Mouse (Mus musculus) liver, postnatal 0 days (tissue): ENCODE measurements around the gene Hist1h4j. TPM values are rescaled to one million over a fixed set of nuclear protein-coding genes. Genes with fewer than 3 reads are reported as not detected.

Experiments used
- ATAC-seq: fragments of 200-750 bp; cut with Nextera tagmentation; 2 replicates; pipeline ENCODE4 v1.8.0; 2017; ENCODE audit warnings: mild to moderate bottlenecking, moderate library complexity
- DNase-seq: peaks from one replicate; pipeline ENCODE4 v3.0.0-alpha.2; 2016
- H3K27ac ChIP-seq: fragments of 300-500 bp; sonication (generic); 2 replicates; pipeline ENCODE4 v1.5.1; 2014; ENCODE audit warnings: antibody characterized with exemption, moderate library complexity, mild to moderate bottlenecking, low read depth
- H3K27me3 ChIP-seq: fragments of 300-500 bp; sonication (generic); 2 replicates; pipeline ENCODE4 v1.6.1; 2014; ENCODE audit warnings: low read length, control low read depth, mixed read lengths; ENCODE audit not compliant: insufficient read depth
- H3K36me3 ChIP-seq: fragments of 300-500 bp; sonication (generic); replicated peaks from 2 replicates; pipeline ENCODE4 v1.6.1; 2014; ENCODE audit warnings: mild to moderate bottlenecking, control low read depth, low read length, moderate library complexity, mixed read lengths; ENCODE audit not compliant: insufficient read depth
- H3K4me1 ChIP-seq: fragments of 300-500 bp; sonication (generic); 2 replicates; pipeline ENCODE4 v1.6.1; 2014; ENCODE audit warnings: antibody characterized with exemption, mild to moderate bottlenecking, control low read depth; ENCODE audit not compliant: insufficient read depth
- H3K4me2 ChIP-seq: fragments of 300-500 bp; sonication (generic); 2 replicates; pipeline ENCODE4 v1.6.1; 2014; ENCODE audit warnings: low read depth, mild to moderate bottlenecking, low read length, moderate library complexity, mixed read lengths
- H3K4me3 ChIP-seq: fragments of 300-500 bp; sonication (generic); 2 replicates; pipeline ENCODE4 v1.5.1; 2014; ENCODE audit warnings: low read depth, low read length
- H3K9ac ChIP-seq: fragments of 300-500 bp; sonication (generic); replicated peaks from 2 replicates; pipeline ENCODE4 v1.6.1; 2014; ENCODE audit warnings: mild to moderate bottlenecking, moderate library complexity
- H3K9me3 ChIP-seq: fragments of 300-500 bp; sonication (generic); 2 replicates; pipeline ENCODE4 v1.6.1; 2016; ENCODE audit warnings: mild to moderate bottlenecking, control low read depth, low read length, mixed read lengths
- CTCF ChIP-seq: sonication (generic); IDR thresholded peaks from 2 replicates; pipeline ENCODE4 v1.5.1; 2016; ENCODE audit warnings: antibody characterized with exemption, low read depth
- EP300 ChIP-seq: IDR thresholded peaks from 2 replicates; pipeline ENCODE4 v1.6.1; 2016; ENCODE audit warnings: antibody characterized with exemption, low read depth, mild to moderate bottlenecking
- WGBS: fragments of 180-500 bp; shearing (Covaris S2); extraction: QIAGEN DNeasy Blood & Tissue Kit; methylation state at CpG from one replicate; pipeline ENCODE4 v1.1.7; 2014; ENCODE audit not compliant: insufficient replicate concordance; 5-methylcytosine and 5-hydroxymethylcytosine counted together
- polyA plus RNA-seq: library from polyadenylated mRNA; unstranded; fragments of >200 nt; fragmentation: Nextera tagmentation; extraction: Ambion mirVana; gene quantifications from 2 replicates; pipeline ENCODE4 v1.2.1, GENCODE M21; 2015

Gene Hist1h4j
- polyA plus RNA-seq, 1 experiment from 2014 or later: 0.32 TPM

- 48% methylated on average over 11 of the region's 11 CpGs for WGBS
- no peaks in the 10 kb centered on the region for H3K36me3 ChIP-seq
- DNase-seq: no peak
- TF ChIP-seq CTCF: no peak
- no peak for TF ChIP-seq EP300
- H3K27me3 ChIP-seq: no peaks in the 10 kb centered on the region
- ATAC-seq: no peak
- H3K27ac ChIP-seq: no peak overlapping the region
- no peak overlapping the region for H3K4me2 ChIP-seq
- H3K4me3 ChIP-seq: no peak overlapping the region
- no peak overlapping the region for H3K9ac ChIP-seq
- no peaks in the 10 kb centered on the region for H3K4me1 ChIP-seq
- no peaks in the 10 kb centered on the region for H3K9me3 ChIP-seq
Observed at GRCm38 (mm10) chr13:21727948-21728572, 6.8 kb upstream of the Hist1h4j start.

- 57% methylated on average over 1 of the region's 1 CpGs for WGBS
- no peak for DNase-seq
Observed at GRCm38 (mm10) chr13:21729544-21729943, 5.3 kb upstream of the Hist1h4j start.

GRCm38 (mm10) chr13:21733466-21733865 lies 1.4 kb upstream of the Hist1h4j start:
- Histone ChIP-seq H3K4me1 (peaks cover 6% of the 10 kb centered on the region; the same call in 1 of the 2 replicates), H3K36me3 (no peaks in the 10 kb centered on the region), H3K4me2 (no peak overlapping the region), H3K4me3 (no peak overlapping the region), H3K27me3 (no peaks in the 10 kb centered on the region), H3K27ac (no peak overlapping the region), H3K9ac (no peak overlapping the region), H3K9me3 (no peaks in the 10 kb centered on the region)
- TF ChIP-seq EP300 (no peak), CTCF (peak; percentile 25; the same call in 1 of the 2 replicates)
- no peak for ATAC-seq
- 78% methylated on average over 5 of the region's 5 CpGs for WGBS
- DNase-seq: no peak

More at GRCm38 (mm10) chr13:21729544-21729943, 5.3 kb upstream of the Hist1h4j start:
- H3K4me1 ChIP-seq: no peaks in the 10 kb centered on the region
- no peak for ATAC-seq
- no peaks in the 10 kb centered on the region for H3K27me3 ChIP-seq
- no peaks in the 10 kb centered on the region for H3K9me3 ChIP-seq
- no peak overlapping the region for H3K27ac ChIP-seq
- no peaks in the 10 kb centered on the region for H3K36me3 ChIP-seq
- no peak overlapping the region for H3K4me2 ChIP-seq
- TF ChIP-seq CTCF (no peak), EP300 (no peak)
- H3K9ac ChIP-seq: no peak overlapping the region
- H3K4me3 ChIP-seq: no peak overlapping the region

- peak overlapping the region; percentile 53 for H3K4me3 ChIP-seq
- peak overlapping the region; percentile 90 for H3K27ac ChIP-seq
- no peaks in the 10 kb centered on the region for H3K36me3 ChIP-seq
- H3K4me1 ChIP-seq: peaks cover 6% of the 10 kb centered on the region; the same call in 1 of the 2 replicates
- peak; percentile 69 for ATAC-seq
- H3K9ac ChIP-seq: peak overlapping the region; percentile 74
- H3K27me3 ChIP-seq: no peaks in the 10 kb centered on the region
- TF ChIP-seq CTCF (peak; percentile 95), EP300 (no peak)
- under 1% methylated on average over 21 of the region's 21 CpGs for whole genome bisulfite sequencing
- peak; percentile 78 for DNase-seq
- H3K4me2 ChIP-seq: peak overlapping the region; percentile 76
- no peaks in the 10 kb centered on the region for H3K9me3 ChIP-seq
Observed at GRCm38 (mm10) chr13:21734010-21734905, 606 bp upstream of the Hist1h4j start.

- DNase-seq (no peak), ATAC-seq (no peak)
- H3K27ac ChIP-seq: no peak overlapping the region
- TF ChIP-seq EP300 (no peak), CTCF (no peak)
- H3K9ac ChIP-seq: no peak overlapping the region
- peaks cover 6% of the 10 kb centered on the region; the same call in 1 of the 2 replicates for H3K36me3 ChIP-seq
- H3K27me3 ChIP-seq: no peaks in the 10 kb centered on the region
- WGBS: 47% methylated on average over 1 of the region's 1 CpGs
- no peak overlapping the region for H3K4me3 ChIP-seq
- H3K4me2 ChIP-seq: no peak overlapping the region
- H3K9me3 ChIP-seq: no peaks in the 10 kb centered on the region
- peaks cover 9% of the 10 kb centered on the region for H3K4me1 ChIP-seq
Observed at GRCm38 (mm10) chr13:21745006-21745405, 10.1 kb downstream of the Hist1h4j start.

- peak overlapping the region; percentile 56 for H3K4me3 ChIP-seq
- no peaks in the 10 kb centered on the region for H3K9me3 ChIP-seq
- H3K36me3 ChIP-seq: peaks cover 6% of the 10 kb centered on the region; the same call in 1 of the 2 replicates
- H3K4me2 ChIP-seq: peak overlapping the region; percentile 70
- H3K4me1 ChIP-seq: peaks cover 19% of the 10 kb centered on the region
- ATAC-seq: no peak
- DNase-seq: peak; percentile 35
- no peak for TF ChIP-seq CTCF
- H3K27me3 ChIP-seq: no peaks in the 10 kb centered on the region
- peak overlapping the region; percentile 71 for H3K9ac ChIP-seq
- WGBS: 2% methylated on average over 5 of the region's 5 CpGs
- peak overlapping the region; percentile 98 for H3K27ac ChIP-seq
Observed at GRCm38 (mm10) chr13:21749387-21750158, 14.7 kb downstream of the Hist1h4j start.
